Mouse (Mus musculus) B cell, adult 62 days (primary cell): ENCODE results near the gene Pgk1. TPM values are rescaled to one million over a fixed set of nuclear protein-coding genes. Genes with fewer than 3 reads are reported as not detected.

Experiments
- total RNA-seq: library from RNA; stranded (reverse); gene quantifications from 4 replicates; pipeline ENCODE4 v1.2.4, GENCODE M21; 2023

The Pgk1 gene
- 73.6 to 91.0 TPM (median 82.4 TPM) in 4 replicates for total RNA-seq

GRCm38 (mm10) chrX:106186713-106187649, at the start of gene Pgk1:
Gene Pgk1 (plus strand): TSS chrX:106187100.

GRCm38 (mm10) chrX:106142936-106143335, 44.0 kb upstream of the Pgk1 start, which contains the start of gene Tlr13:
Gene Tlr13 (plus strand): TSS chrX:106143204.

GRCm38 (mm10) chrX:106221058-106221457, 34.2 kb downstream of the Pgk1 start, which contains the start of gene Taf9b:
Gene Taf9b (minus strand): TSS chrX:106221158.

Other genes starting within 250 kb of the Pgk1 start
- gene Magt1, start 175.2 kb upstream of the Pgk1 start, total RNA-seq, result 28.8 to 36.3 TPM (median 33.2 TPM) in 4 replicates
- 113 to 133 TPM (median 114 TPM) in 4 replicates for gene Cox7b, start 171.4 kb upstream of the Pgk1 start, total RNA-seq
- 14.8 to 16.4 TPM (median 15.6 TPM) in 4 replicates for gene Atp7a, start 159.8 kb upstream of the Pgk1 start, total RNA-seq
- 0.24 to 0.36 TPM (median 0.27 TPM) in 4 replicates for gene Tlr13, start 43.9 kb upstream of the Pgk1 start, total RNA-seq
- 8.7 to 11.6 TPM (median 9.7 TPM) in 4 replicates for gene Taf9b, start 34.1 kb downstream of the Pgk1 start, total RNA-seq
- gene Fnd3c2, start 68.3 kb downstream of the Pgk1 start, total RNA-seq, result not detected in 4 replicates